Mouse (Mus musculus) megakaryocyte, embryonic 14.5 days (primary cell): ENCODE results near the gene Lhx1. TPM values are rescaled to one million over a fixed set of nuclear protein-coding genes. Genes with fewer than 3 reads are reported as not detected.
A peak's percentile ranks its signal among the peaks of the same experiment; 100 is the strongest.

Experiments
- H3K27me3 ChIP-seq: replicated peaks from 2 replicates; pipeline ENCODE3; 2012; ENCODE audit warnings: inconsistent platforms
- H3K36me3 ChIP-seq: replicated peaks from 2 replicates; pipeline ENCODE3; 2012; ENCODE audit warnings: low read length, inconsistent platforms, mixed read lengths
- H3K4me1 ChIP-seq: 2 replicates; pipeline ENCODE4 v1.6.1; 2012; ENCODE audit warnings: inconsistent platforms
- H3K4me3 ChIP-seq: replicated peaks from 2 replicates; pipeline ENCODE3; 2012; ENCODE audit warnings: moderate library complexity, mild to moderate bottlenecking, inconsistent platforms
- H3K9me3 ChIP-seq: 2 replicates; pipeline ENCODE4 v1.6.1; 2012; ENCODE audit warnings: inconsistent platforms
- FLI1 ChIP-seq: IDR thresholded peaks from 2 replicates; pipeline ENCODE4 v1.6.1; 2012; ENCODE audit warnings: low read length, inconsistent platforms, mixed read lengths
- GATA1 ChIP-seq: IDR thresholded peaks from 3 replicates; pipeline ENCODE4 v1.6.1; 2012; ENCODE audit warnings: mixed read lengths, low read length, inconsistent platforms, borderline replicate concordance
- polyA plus RNA-seq: library from polyadenylated mRNA; stranded (reverse); fragments of >175 nt; gene quantifications from 2 replicates; pipeline ENCODE4 v1.2.3, GENCODE M21; 2012; ENCODE audit warnings: low replicate concordance; ENCODE audit not compliant: insufficient read depth

The Lhx1 gene
- polyA plus RNA-seq, 1 experiment: not detected

DNA sequence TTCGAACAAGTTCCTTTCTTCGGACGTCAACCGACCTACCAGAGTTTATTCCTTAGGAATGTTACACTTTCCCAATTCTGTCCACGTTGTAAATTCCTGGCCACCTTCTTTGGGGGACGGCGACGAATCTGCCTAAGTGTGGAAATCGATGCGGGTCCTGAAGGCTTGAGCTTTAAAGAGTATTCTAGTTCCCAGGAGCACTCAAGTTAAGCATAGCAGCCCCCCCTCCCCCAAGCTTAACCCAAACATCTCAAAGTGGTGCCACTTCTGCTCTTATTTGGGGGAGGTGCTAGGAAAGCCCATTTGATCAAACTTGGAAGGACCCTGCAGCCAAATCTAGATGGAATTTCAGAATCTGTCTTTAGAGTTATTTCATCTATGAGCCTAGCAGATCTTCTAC lies 1.1 kb upstream of the Lhx1 start:
- Histone ChIP-seq H3K4me1 (peaks cover 57% of the 10 kb centered on the region), H3K36me3 (no peaks in the 10 kb centered on the region), H3K27me3 (peaks cover 99% of the 10 kb centered on the region), H3K4me3 (peak overlapping the region; percentile 88), H3K9me3 (peaks cover 8% of the 10 kb centered on the region)
- TF ChIP-seq FLI1: no peak
- TF ChIP-seq GATA1: no peak

- TF ChIP-seq GATA1: no peak
- TF ChIP-seq FLI1: no peak
- Histone ChIP-seq H3K9me3 (peaks cover 8% of the 10 kb centered on the region), H3K36me3 (no peaks in the 10 kb centered on the region), H3K27me3 (peaks cover 100% of the 10 kb centered on the region), H3K4me1 (peaks cover 65% of the 10 kb centered on the region), H3K4me3 (peak overlapping the region; percentile 83)
These were observed 644 bp downstream of the Lhx1 start for GRCm38 (mm10) chr11:84524511-84525270.

DNA sequence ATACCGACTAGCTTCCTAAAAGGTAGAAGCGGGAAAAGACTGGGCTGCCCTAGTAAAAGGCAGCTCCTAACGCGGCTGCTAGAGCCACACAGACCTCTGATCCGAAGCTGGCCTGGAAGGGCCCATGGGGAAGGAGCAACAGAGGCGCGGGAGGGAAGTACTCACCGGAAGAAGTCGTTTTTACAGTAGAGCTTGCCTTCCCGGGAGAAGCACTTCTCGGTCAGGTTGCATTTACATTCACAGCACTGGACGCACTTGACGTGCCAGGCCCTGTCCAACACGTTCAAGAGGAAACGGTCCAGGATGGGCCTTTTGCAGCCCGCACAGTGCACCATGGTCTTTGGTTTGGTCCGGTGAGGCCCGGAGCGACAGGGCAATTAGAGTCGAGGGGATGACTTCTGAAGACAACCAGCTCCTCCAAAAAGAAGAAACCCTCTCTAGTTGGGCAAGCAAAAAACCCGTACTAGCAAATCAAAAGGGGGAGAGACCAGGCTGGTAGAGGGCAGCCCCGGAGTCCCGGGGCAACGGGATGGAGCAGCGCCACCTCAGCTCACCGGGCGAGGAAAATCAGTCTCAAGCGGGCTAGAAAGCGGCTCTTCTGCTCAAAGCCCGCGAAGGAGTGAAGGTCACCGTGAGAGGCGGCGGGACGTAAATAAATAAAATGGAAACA lies 1.4 kb downstream of the Lhx1 start:
- H3K4me3 ChIP-seq: peak overlapping the region; percentile 66
- H3K36me3 ChIP-seq: no peaks in the 10 kb centered on the region
- H3K27me3 ChIP-seq: peaks cover 100% of the 10 kb centered on the region
- peaks cover 65% of the 10 kb centered on the region for H3K4me1 ChIP-seq
- no peak for TF ChIP-seq GATA1
- no peak for TF ChIP-seq FLI1
- H3K9me3 ChIP-seq: peaks cover 4% of the 10 kb centered on the region

GRCm38 (mm10) chr11:84523321-84523831 lies 2.0 kb downstream of the Lhx1 start:
- Histone ChIP-seq H3K9me3 (peaks cover 3% of the 10 kb centered on the region; the same call in 1 of the 2 replicates), H3K4me1 (peaks cover 64% of the 10 kb centered on the region), H3K27me3 (peaks cover 100% of the 10 kb centered on the region), H3K4me3 (peak overlapping the region; percentile 16), H3K36me3 (no peaks in the 10 kb centered on the region)
- TF ChIP-seq FLI1: no peak
- no peak for TF ChIP-seq GATA1

DNA sequence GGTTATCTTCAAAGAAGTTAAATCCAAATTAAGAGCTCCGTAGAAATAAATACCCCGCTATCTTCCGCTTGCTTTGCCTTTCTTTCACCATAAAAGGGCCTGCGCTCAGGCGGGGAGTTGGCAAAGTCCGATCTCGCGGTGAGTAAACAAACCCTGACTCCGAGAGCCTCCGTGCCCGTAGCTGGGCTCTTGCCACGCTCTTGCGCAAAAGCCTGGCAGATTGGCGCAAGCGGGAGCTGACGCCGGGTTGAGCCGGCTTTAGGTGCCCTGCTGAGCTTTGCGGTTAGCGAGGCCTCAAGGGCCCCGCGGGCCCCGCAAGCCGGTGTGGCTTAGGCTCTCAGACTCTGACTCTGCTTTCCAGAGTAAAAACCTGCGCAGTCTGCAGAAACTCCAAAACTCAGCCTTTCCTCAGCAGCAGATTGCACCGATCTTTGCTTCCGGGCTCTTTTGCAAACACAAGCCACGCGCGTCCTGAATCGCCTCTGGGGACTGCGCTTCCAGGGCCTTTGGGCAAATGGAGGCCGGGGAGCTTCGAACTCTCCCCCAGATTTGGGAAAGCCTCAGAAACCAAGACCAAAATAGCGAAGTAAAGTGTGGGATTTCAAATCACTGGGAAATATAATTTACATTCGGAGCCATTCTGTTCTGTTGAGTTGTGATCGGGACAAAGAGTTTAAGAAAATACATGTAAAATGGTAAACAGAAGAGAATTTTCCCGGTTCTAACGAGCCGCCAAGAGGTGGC lies 2.6 kb downstream of the Lhx1 start:
- Histone ChIP-seq H3K36me3 (no peaks in the 10 kb centered on the region), H3K9me3 (no peaks in the 10 kb centered on the region; the same call in 1 of the 2 replicates), H3K4me3 (peak overlapping the region; percentile 78), H3K4me1 (peaks cover 64% of the 10 kb centered on the region), H3K27me3 (peaks cover 97% of the 10 kb centered on the region)
- TF ChIP-seq GATA1 (no peak), FLI1 (no peak)

GRCm38 (mm10) chr11:84521751-84522299 lies 3.5 kb downstream of the Lhx1 start:
- TF ChIP-seq GATA1 (no peak), FLI1 (no peak)
- no peak overlapping the region for H3K4me3 ChIP-seq
- peaks cover 97% of the 10 kb centered on the region for H3K27me3 ChIP-seq
- no peaks in the 10 kb centered on the region; the same call in 1 of the 2 replicates for H3K9me3 ChIP-seq
- H3K4me1 ChIP-seq: peaks cover 61% of the 10 kb centered on the region
- H3K36me3 ChIP-seq: no peaks in the 10 kb centered on the region

- no peaks in the 10 kb centered on the region for H3K36me3 ChIP-seq
- H3K27me3 ChIP-seq: peaks cover 97% of the 10 kb centered on the region
- peaks cover 58% of the 10 kb centered on the region for H3K4me1 ChIP-seq
- no peaks in the 10 kb centered on the region; the same call in 1 of the 2 replicates for H3K9me3 ChIP-seq
- H3K4me3 ChIP-seq: no peak overlapping the region
- TF ChIP-seq GATA1 (no peak), FLI1 (no peak)
These were observed 4.3 kb downstream of the Lhx1 start for GRCm38 (mm10) chr11:84521071-84521390.

GRCm38 (mm10) chr11:84520269-84521070 lies 4.9 kb downstream of the Lhx1 start:
- no peaks in the 10 kb centered on the region for H3K36me3 ChIP-seq
- H3K4me1 ChIP-seq: peaks cover 58% of the 10 kb centered on the region
- peaks cover 97% of the 10 kb centered on the region for H3K27me3 ChIP-seq
- peak overlapping the region; percentile 40 for H3K4me3 ChIP-seq
- TF ChIP-seq GATA1 (no peak), FLI1 (no peak)
- no peaks in the 10 kb centered on the region; the same call in 1 of the 2 replicates for H3K9me3 ChIP-seq
